Mouse (Mus musculus) bone marrow macrophage, adult 2 months (primary cell): ENCODE results near the gene Ttc7b.

Experiments
- CTCF ChIP-seq: IDR thresholded peaks from 2 replicates; pipeline ENCODE4 v1.5.1; 2012; ENCODE audit warnings: low read depth, mild to moderate bottlenecking, low read length, moderate library complexity
- POLR2A ChIP-seq: IDR thresholded peaks from 2 replicates; pipeline ENCODE4 v1.6.1; 2012; ENCODE audit warnings: mild to moderate bottlenecking, low read depth, low read length, borderline replicate concordance

- no peak for TF ChIP-seq CTCF
- TF ChIP-seq POLR2A, result no peak
Observed at GRCm38 (mm10) chr12:100257779-100258178, 262.8 kb downstream of the Ttc7b start.
